Mouse (Mus musculus): ENCODE measurements around the gene Selenow.

DNA sequence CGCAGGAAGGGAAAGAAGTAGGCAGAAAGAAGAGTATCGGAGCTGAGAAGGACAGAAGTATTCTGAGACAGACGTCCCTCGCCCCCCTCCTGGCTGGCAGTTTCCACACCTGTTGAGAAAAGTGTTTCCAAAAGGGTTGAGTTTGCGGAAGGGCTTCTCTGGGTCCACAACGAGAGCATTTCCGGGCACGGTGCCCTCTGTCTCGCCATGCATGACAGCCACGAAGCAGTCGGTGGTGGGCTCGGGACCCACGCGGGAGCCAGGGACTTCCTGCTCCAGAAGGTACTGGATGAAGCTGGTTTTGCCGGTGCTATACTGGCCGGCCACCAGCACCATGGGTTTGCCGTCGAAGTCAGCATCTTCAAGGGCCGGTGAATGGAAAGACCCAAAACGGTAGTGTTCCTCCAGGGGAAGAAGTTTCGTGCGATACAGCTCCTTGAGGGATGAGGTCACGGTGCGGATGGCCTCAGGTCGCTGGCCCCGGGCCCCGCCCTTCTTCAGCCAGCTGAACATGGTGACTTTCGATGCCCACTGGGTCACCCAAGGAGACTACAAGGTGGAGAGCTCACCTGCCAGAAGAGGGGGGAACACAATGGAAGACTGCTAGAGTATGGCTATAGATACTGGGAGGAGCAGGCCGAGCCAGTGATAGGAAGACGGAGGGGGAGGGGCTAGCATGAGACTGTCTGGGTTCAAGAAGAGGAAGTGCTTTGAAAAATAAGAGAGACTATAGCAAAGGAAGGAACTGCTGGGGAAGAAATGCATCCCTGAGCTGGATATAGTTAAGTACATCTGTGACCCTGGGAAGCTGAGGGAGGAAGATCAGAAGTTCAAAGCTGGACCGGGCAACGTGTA is 41.8 kb upstream of the Selenow start:
- no peak for TF ChIP-seq CTCF (conservative IDR thresholded peaks at IDR 0.05; ENCODE audit: low read length)
- no peak for TF ChIP-seq NANOG (IDR thresholded peaks at IDR 0.05; ENCODE audit: borderline replicate concordance, low read length)

All from E14TG2a.4 (cell line).